Mouse (Mus musculus) lung, postnatal 0 days (tissue): ENCODE data around the gene Slc12a1.

Experiments
- CTCF ChIP-seq: IDR thresholded peaks from 2 replicates; pipeline ENCODE4 v1.5.1; 2016; ENCODE audit warnings: antibody characterized with exemption, mild to moderate bottlenecking
- EP300 ChIP-seq: IDR thresholded peaks from 2 replicates; pipeline ENCODE4 v1.6.1; 2016; ENCODE audit warnings: antibody characterized with exemption, mild to moderate bottlenecking, control low read depth

- TF ChIP-seq CTCF = no peak
- TF ChIP-seq EP300 = no peak
Observed at GRCm38 (mm10) chr2:125253699-125254098, 101.4 kb downstream of the Slc12a1 start.
